Mouse (Mus musculus) heart, postnatal 0 days (tissue): Measurements from ENCODE around the gene Gpr22.

ENCODE experiments used
- CTCF ChIP-seq: IDR thresholded peaks from 2 replicates; pipeline ENCODE4 v1.5.1; 2016; ENCODE audit warnings: antibody characterized with exemption, control low read depth, low read depth
- EP300 ChIP-seq: IDR thresholded peaks from 2 replicates; pipeline ENCODE4 v1.6.1; 2016; ENCODE audit warnings: antibody characterized with exemption, low read depth

DNA sequence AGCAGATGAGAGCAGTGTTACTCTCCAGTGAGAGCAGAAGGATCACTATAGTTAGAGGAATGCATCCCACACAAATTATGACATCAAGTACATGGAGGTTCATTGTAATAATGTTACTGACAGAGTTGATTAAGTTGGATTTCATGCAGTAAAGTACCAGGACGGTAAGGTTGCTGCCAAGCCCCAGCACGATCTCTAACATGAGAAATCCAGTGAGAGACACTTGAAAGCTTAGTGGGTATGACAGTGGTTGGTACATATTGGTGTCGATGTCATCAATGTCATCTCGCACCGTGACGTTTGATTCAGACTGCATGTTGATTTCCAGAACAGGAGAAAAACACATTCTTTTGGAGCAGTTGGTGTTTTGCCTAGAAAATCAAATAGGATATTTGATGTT, 4.1 kb downstream of the Gpr22 start:
- TF ChIP-seq CTCF (no peak), EP300 (no peak)
